Mouse (Mus musculus): ENCODE data around the gene Cacnb3.

GRCm38 (mm10) chr15:98662567-98663545 lies 32.2 kb downstream of the Cacnb3 start, which contains the start of gene Ddx23:
- TF ChIP-seq EP300 (IDR thresholded peaks at IDR 0.05; ENCODE audit: low read depth), result no peak
- TF ChIP-seq CTCF (IDR thresholded peaks at IDR 0.05; ENCODE audit: low read depth), result no peak
